Mouse (Mus musculus) midbrain, embryonic 15.5 days (tissue): ENCODE data around the gene Clip4. TPM values are rescaled to one million over a fixed set of nuclear protein-coding genes. Genes with fewer than 3 reads are reported as not detected.

Source experiments
- ATAC-seq: fragments of 200-750 bp; cut with Nextera tagmentation; replicated peaks from 2 replicates; pipeline ENCODE4 v1.8.0; 2017; ENCODE audit warnings: moderate TSS enrichment
- H3K27ac ChIP-seq: fragments of 300-500 bp; sonication (generic); 2 replicates; pipeline ENCODE4 v1.5.1; 2015; ENCODE audit warnings: mild to moderate bottlenecking, inconsistent platforms
- H3K27me3 ChIP-seq: fragments of 300-500 bp; sonication (generic); replicated peaks from 2 replicates; pipeline ENCODE4 v1.6.1; 2015; ENCODE audit warnings: inconsistent platforms
- H3K36me3 ChIP-seq: fragments of 300-500 bp; sonication (generic); replicated peaks from 2 replicates; pipeline ENCODE4 v1.6.1; 2015; ENCODE audit warnings: inconsistent platforms
- H3K4me1 ChIP-seq: fragments of 300-500 bp; sonication (generic); 2 replicates; pipeline ENCODE4 v1.6.1; 2015; ENCODE audit warnings: inconsistent platforms
- H3K4me2 ChIP-seq: fragments of 300-500 bp; sonication (generic); 2 replicates; pipeline ENCODE4 v1.6.1; 2015; ENCODE audit warnings: inconsistent platforms, mild to moderate bottlenecking, moderate library complexity
- H3K4me3 ChIP-seq: fragments of 300-500 bp; sonication (generic); 2 replicates; pipeline ENCODE4 v1.5.1; 2015; ENCODE audit warnings: mild to moderate bottlenecking, inconsistent platforms
- H3K9ac ChIP-seq: fragments of 300-500 bp; sonication (generic); 2 replicates; pipeline ENCODE4 v1.6.1; 2015; ENCODE audit warnings: mild to moderate bottlenecking, inconsistent platforms
- H3K9me3 ChIP-seq: fragments of 300-500 bp; sonication (generic); 2 replicates; pipeline ENCODE4 v1.6.1; 2016; ENCODE audit warnings: inconsistent platforms
- WGBS: fragments of 180-500 bp; shearing (Covaris S2); methylation state at CpG from one replicate; pipeline ENCODE4 v1.1.7; 2015; ENCODE audit warnings: mixed read lengths; 5-methylcytosine and 5-hydroxymethylcytosine counted together
- polyA plus RNA-seq: library from polyadenylated mRNA; unstranded; fragments of >200 nt; fragmentation: Nextera tagmentation; extraction: Ambion mirVana; gene quantifications from 2 replicates; pipeline ENCODE4 v1.2.1, GENCODE M21; 2015

Gene Clip4
- polyA plus RNA-seq, 1 experiment from 2014 or later = 13.7 TPM

- no peak for ATAC-seq
- Histone ChIP-seq H3K27me3 (no peaks in the 10 kb centered on the region), H3K9ac (no peak overlapping the region), H3K36me3 (peaks cover 18% of the 10 kb centered on the region), H3K9me3 (no peaks in the 10 kb centered on the region), H3K4me3 (no peak overlapping the region), H3K4me1 (no peaks in the 10 kb centered on the region), H3K4me2 (no peak overlapping the region), H3K27ac (no peak overlapping the region)
- 86% methylated on average over 6 of the region's 6 CpGs for WGBS
These were observed 35.2 kb downstream of the Clip4 start for GRCm38 (mm10) chr17:71803456-71803855.

- H3K36me3 ChIP-seq = peaks cover 18% of the 10 kb centered on the region
- no peak for ATAC-seq
These were observed 35.6 kb downstream of the Clip4 start for GRCm38 (mm10) chr17:71803876-71804275.

DNA sequence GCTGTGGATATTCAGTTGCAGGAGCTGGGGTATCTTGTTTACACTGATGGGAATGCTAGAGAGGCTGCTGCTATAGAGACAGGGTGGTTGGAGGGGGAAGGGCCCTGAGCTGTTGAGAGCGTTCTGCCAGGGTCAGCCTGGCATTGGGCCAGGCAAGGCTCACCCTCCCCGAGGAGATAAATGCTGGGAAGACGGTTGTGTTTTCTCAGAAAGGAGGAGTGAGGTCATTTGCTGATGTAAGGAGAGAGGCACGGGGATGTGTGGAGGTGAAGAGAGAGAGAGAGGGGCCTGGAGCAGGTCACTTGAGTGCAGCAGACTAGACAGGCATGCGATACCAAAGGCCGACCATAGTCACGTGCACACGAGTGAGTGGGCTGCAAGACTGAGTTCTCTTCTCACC is 42.8 kb downstream of the Clip4 start:
- no peaks in the 10 kb centered on the region for H3K9me3 ChIP-seq
- H3K4me2 ChIP-seq = no peak overlapping the region
- WGBS = 56% methylated on average over 8 of the region's 8 CpGs
- H3K9ac ChIP-seq = no peak overlapping the region
- no peaks in the 10 kb centered on the region for H3K4me1 ChIP-seq
- 0 out of 2 replicates have a peak, but pooled peaks cover 8% of the 10 kb centered on the region for H3K36me3 ChIP-seq
- no peak overlapping the region for H3K27ac ChIP-seq
- no peak overlapping the region for H3K4me3 ChIP-seq
- H3K27me3 ChIP-seq = no peaks in the 10 kb centered on the region
- no peak for ATAC-seq

More at GRCm38 (mm10) chr17:71803876-71804275, 35.6 kb downstream of the Clip4 start:
- no peaks in the 10 kb centered on the region for H3K4me1 ChIP-seq
- no peak overlapping the region for H3K4me2 ChIP-seq
- no peaks in the 10 kb centered on the region for H3K27me3 ChIP-seq
- no peak overlapping the region for H3K4me3 ChIP-seq
- H3K9ac ChIP-seq = no peak overlapping the region
- WGBS = 96% methylated on average over 4 of the region's 4 CpGs
- no peak overlapping the region for H3K27ac ChIP-seq
- H3K9me3 ChIP-seq = no peaks in the 10 kb centered on the region

DNA sequence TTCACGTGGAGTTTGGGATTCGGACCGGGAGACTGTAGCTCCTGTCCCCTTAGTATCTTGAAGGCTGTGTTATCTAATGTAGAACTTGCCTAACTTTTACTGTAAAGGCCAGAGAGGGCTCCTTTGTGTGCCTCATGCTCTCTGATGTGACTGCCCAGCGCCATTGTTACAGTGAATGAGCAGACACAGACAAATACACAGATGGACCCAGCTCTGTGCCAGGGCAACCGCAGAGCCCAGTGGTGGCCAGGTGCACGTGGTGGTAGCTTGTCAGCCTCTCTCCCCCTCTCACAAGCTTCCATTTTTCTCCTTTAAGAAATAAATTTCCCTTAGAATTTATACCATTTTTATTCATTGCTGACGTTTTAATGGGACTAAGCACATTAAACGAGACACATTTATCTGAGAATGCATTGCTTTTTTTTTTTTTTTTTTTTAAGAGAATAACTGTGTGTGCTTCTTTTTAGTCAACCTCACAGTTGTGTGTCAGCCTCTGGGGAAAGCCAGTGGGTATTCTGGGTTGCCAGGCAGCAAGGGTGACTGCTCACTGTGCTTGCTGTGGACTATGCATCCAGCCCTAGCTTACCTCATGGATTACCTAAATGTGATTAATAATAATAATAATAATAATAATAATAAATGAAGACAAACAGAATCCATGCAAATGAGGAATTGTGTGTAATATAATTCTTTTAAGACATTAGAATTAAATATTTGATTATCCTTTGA is 48.0 kb downstream of the Clip4 start:
- H3K27me3 ChIP-seq = no peaks in the 10 kb centered on the region
- H3K4me1 ChIP-seq = no peaks in the 10 kb centered on the region
- 79% methylated on average over 8 of the region's 8 CpGs for whole genome bisulfite sequencing
- no peak overlapping the region for H3K27ac ChIP-seq
- no peak overlapping the region for H3K9ac ChIP-seq
- H3K4me3 ChIP-seq = no peak overlapping the region
- no peak overlapping the region for H3K4me2 ChIP-seq
- no peak for ATAC-seq
- H3K9me3 ChIP-seq = no peaks in the 10 kb centered on the region
- H3K36me3 ChIP-seq = peaks cover 9% of the 10 kb centered on the region; the same call in 1 of the 2 replicates

DNA sequence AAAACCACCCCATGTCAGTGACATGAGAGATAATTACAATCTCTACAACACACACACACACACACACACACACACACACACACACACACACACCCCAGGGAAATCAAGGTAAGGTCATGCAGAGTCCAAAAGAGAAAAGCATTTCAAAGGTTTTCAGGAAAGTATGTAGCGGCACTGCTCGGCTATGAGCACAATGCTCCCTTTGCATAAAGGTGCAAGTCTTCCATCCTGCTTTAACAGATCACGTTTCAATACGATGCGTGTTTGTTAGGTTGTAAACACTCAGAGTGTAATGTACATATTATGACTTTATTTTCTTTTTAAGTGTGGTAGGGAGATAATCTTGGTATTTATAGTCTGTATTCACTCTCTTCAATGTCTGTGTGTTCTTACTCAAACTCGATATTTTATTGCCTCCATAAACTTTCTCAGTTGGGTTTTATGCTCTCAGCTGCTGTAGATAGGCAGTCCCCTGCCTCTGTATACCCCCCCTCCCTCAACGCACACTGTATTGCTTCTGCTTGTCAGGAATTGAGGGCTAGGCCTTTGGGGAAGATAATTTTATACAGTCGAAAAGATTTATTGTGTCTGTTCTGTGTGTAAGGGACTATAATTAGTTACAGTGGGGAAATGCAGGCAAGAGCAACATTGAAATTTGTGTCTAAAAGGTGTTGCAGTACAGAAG is 55.5 kb downstream of the Clip4 start:
- WGBS = 86% methylated on average over 8 of the region's 8 CpGs

DNA sequence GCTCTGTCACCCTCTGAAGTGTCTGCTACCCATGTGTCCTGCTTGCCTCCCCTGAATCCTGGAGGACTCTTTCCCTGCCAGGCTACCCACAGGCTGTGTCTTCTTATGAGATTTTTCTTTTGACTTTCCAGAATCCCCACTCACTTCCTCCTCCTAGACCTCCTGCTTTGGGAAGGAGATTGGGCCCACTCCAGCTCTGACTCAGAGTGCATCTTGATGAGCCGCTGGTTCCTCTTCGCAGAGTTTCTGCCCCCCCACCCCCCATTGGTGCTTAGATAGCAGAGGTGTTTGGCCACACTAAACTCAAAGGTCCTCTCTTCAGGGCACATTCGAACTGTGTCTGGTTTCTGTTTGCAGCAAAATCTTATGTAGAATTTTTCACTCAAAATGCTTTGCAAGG is 58.3 kb downstream of the Clip4 start:
- Histone ChIP-seq H3K27ac (no peak overlapping the region), H3K36me3 (peaks cover 3% of the 10 kb centered on the region; the same call in 1 of the 2 replicates), H3K4me2 (no peak overlapping the region), H3K9ac (no peak overlapping the region), H3K27me3 (no peaks in the 10 kb centered on the region), H3K4me3 (no peak overlapping the region), H3K9me3 (no peaks in the 10 kb centered on the region), H3K4me1 (no peaks in the 10 kb centered on the region)
- ATAC-seq = no peak
- WGBS = 85% methylated on average over 3 of the region's 3 CpGs

More for the DNA sequence above, 55.5 kb downstream of the Clip4 start:
- Histone ChIP-seq H3K4me2 (no peak overlapping the region), H3K27ac (no peak overlapping the region), H3K27me3 (no peaks in the 10 kb centered on the region), H3K9ac (no peak overlapping the region), H3K9me3 (no peaks in the 10 kb centered on the region), H3K4me3 (no peak overlapping the region), H3K4me1 (no peaks in the 10 kb centered on the region), H3K36me3 (peaks cover 6% of the 10 kb centered on the region; the same call in 1 of the 2 replicates)
- ATAC-seq = no peak

DNA sequence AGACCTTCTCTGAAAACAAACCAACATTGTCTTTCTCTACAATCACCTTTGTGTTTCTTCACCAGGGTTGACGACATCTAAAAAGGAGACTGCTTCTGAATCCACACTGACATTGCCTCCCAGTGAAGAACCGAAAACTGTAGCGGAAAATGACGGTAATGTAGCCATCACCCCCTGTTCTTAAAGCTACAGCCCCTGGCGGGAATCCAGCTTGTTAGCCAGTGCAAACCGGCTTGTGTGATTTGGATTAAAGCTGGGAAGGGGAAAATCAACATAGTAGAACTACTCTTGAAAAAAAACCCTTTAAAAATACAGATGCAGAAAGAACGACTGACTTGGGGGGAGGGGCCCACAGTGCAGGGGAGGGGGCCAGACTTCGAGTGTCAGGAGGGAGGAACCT is 59.4 kb downstream of the Clip4 start:
- Histone ChIP-seq H3K9ac (no peak overlapping the region), H3K4me1 (no peaks in the 10 kb centered on the region), H3K4me2 (no peak overlapping the region), H3K4me3 (no peak overlapping the region), H3K36me3 (peaks cover 3% of the 10 kb centered on the region; the same call in 1 of the 2 replicates), H3K27me3 (no peaks in the 10 kb centered on the region), H3K27ac (no peak overlapping the region), H3K9me3 (no peaks in the 10 kb centered on the region)
- WGBS = 61% methylated on average over 8 of the region's 8 CpGs
- no peak for ATAC-seq

DNA sequence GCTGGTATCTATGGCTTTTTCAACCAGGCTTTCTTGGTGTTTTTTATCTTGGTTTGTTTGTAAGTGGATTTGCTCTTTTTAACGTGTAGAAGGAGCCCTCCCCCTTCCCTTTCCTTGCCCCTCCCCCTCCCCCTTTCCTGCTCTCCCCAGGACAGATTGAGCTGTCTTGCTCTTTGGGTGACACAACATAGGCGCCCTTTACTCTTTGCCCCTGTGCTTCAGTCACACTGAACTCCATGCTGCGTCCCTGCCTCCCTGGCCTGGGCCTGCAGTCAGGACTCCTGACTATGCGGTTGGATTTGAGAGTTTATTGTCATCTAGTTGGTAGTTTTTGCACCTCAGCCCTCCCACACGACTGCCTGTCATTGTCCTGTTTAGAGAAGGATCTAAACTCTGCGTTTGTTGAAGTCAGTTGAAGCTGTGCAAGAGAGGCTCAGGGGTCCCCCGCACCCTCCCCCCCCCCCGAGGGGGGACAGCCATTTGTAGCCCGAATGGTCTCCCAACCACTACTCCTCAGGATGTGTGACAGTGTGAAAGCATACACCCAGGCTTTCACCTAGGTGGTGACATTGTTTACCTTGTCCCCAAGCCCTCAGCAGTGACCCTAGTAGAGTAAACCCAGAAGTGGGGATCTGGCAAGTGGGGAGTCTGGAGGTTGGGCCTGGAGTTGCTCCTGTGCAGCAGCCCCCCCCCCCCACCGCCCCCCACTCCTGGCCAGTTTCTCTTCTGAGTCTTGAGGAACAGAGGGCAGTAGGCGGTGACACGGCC is 60.6 kb downstream of the Clip4 start:
- Histone ChIP-seq H3K27ac (no peak overlapping the region), H3K27me3 (no peaks in the 10 kb centered on the region), H3K4me1 (no peaks in the 10 kb centered on the region), H3K9me3 (no peaks in the 10 kb centered on the region), H3K9ac (no peak overlapping the region), H3K4me2 (no peak overlapping the region), H3K4me3 (no peak overlapping the region), H3K36me3 (peaks cover 3% of the 10 kb centered on the region; the same call in 1 of the 2 replicates)
- WGBS = 72% methylated on average over 12 of the region's 12 CpGs
- no peak for ATAC-seq

GRCm38 (mm10) chr17:71831960-71832359 is 63.7 kb downstream of the Clip4 start:
- ATAC-seq = peak; percentile 59; the same call in 1 of the 2 replicates

DNA sequence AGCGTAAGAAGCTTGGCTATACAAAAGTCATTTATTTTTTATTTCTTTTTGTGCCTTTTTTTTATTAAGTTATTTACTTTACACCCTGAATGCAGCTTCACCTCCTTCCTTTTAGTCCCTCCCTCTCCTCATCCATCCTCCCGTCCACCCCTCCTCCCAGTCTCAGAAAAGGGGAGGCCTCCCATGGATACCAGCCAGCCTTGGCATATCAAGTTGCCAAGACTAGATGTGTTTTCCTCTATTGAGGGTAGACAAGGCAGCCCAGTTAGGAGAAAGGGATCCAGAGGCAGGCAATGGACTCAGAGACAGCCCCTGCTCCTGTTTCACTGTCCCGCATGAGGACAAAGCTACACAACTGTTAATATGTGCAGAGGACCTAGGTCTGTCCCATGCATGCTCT is 93.9 kb downstream of the Clip4 start:
- Histone ChIP-seq H3K4me2 (no peak overlapping the region), H3K4me3 (no peak overlapping the region), H3K36me3 (0 out of 2 replicates have a peak, but pooled peaks cover 3% of the 10 kb centered on the region), H3K9ac (no peak overlapping the region), H3K4me1 (no peaks in the 10 kb centered on the region), H3K27me3 (no peaks in the 10 kb centered on the region), H3K9me3 (no peaks in the 10 kb centered on the region), H3K27ac (no peak overlapping the region)
- 88% methylated on average over 3 of the region's 3 CpGs for WGBS
- no peak for ATAC-seq

More at GRCm38 (mm10) chr17:71831960-71832359, 63.7 kb downstream of the Clip4 start:
- Histone ChIP-seq H3K4me1 (no peaks in the 10 kb centered on the region), H3K4me2 (no peak overlapping the region), H3K9me3 (no peaks in the 10 kb centered on the region), H3K36me3 (peaks cover 3% of the 10 kb centered on the region; the same call in 1 of the 2 replicates), H3K4me3 (no peak overlapping the region), H3K27ac (no peak overlapping the region), H3K27me3 (no peaks in the 10 kb centered on the region), H3K9ac (no peak overlapping the region)
- WGBS = 89% methylated on average over 3 of the region's 3 CpGs

GRCm38 (mm10) chr17:71862895-71863294 is 94.6 kb downstream of the Clip4 start:
- no peak for ATAC-seq
- no peak overlapping the region for H3K4me3 ChIP-seq
- no peak overlapping the region for H3K4me2 ChIP-seq
- no peak overlapping the region for H3K9ac ChIP-seq
- H3K27ac ChIP-seq = no peak overlapping the region
- H3K9me3 ChIP-seq = no peaks in the 10 kb centered on the region
- H3K27me3 ChIP-seq = no peaks in the 10 kb centered on the region
- WGBS = 89% methylated on average over 4 of the region's 4 CpGs
- no peaks in the 10 kb centered on the region for H3K4me1 ChIP-seq
- 0 out of 2 replicates have a peak, but pooled peaks cover 3% of the 10 kb centered on the region for H3K36me3 ChIP-seq

- Histone ChIP-seq H3K9ac (no peak overlapping the region), H3K27ac (no peak overlapping the region), H3K4me1 (0 out of 2 replicates have a peak, but pooled peaks cover 3% of the 10 kb centered on the region), H3K36me3 (0 out of 2 replicates have a peak, but pooled peaks cover 3% of the 10 kb centered on the region), H3K9me3 (no peaks in the 10 kb centered on the region), H3K4me3 (no peak overlapping the region), H3K27me3 (no peaks in the 10 kb centered on the region), H3K4me2 (no peak overlapping the region)
- 87% methylated on average over 8 of the region's 8 CpGs for whole genome bisulfite sequencing
- no peak for ATAC-seq
These were observed 95.8 kb downstream of the Clip4 start for GRCm38 (mm10) chr17:71864039-71864438.
